Mouse (Mus musculus): ENCODE data around the gene Ces2b. TPM values are rescaled to one million over a fixed set of nuclear protein-coding genes. Genes with fewer than 3 reads are reported as not detected.

Ces2b gene
- polyA plus RNA-seq, 1 experiment from 2014 or later: 1.4 TPM

GRCm38 (mm10) chr8:104808542-104809413, 22.6 kb upstream of the Ces2b start:
- no peak overlapping the region for H3K4me2 ChIP-seq (replicated peaks; ENCODE audit: low read depth, low read length)
- no peak for TF ChIP-seq EP300 (IDR thresholded peaks at IDR 0.05)
- DNase-seq (ENCODE audit: low spot score) (no peak), ATAC-seq (no peak)
- no peak overlapping the region for H3K4me3 ChIP-seq (ENCODE audit: low read depth, low read length)
- no peak overlapping the region for H3K9ac ChIP-seq (replicated peaks; ENCODE audit: low read depth)
- H3K9me3 ChIP-seq (ENCODE audit: low read length): no peaks in the 10 kb centered on the region
- H3K27me3 ChIP-seq (replicated peaks; ENCODE audit: insufficient read depth, low read length): no peaks in the 10 kb centered on the region
- no peaks in the 10 kb centered on the region for H3K4me1 ChIP-seq (ENCODE audit: insufficient read depth, low read depth, low read length)
- no peak overlapping the region for H3K27ac ChIP-seq (ENCODE audit: low read length)
- H3K36me3 ChIP-seq (ENCODE audit: insufficient read depth, low read length): no peaks in the 10 kb centered on the region
- WGBS: 77% methylated on average over 7 of the region's 7 CpGs

GRCm38 (mm10) chr8:104809436-104809835, 21.9 kb upstream of the Ces2b start:
- WGBS: 79% methylated on average over 3 of the region's 3 CpGs
- ATAC-seq: no peak
- no peak overlapping the region for H3K27ac ChIP-seq (ENCODE audit: low read length)

GRCm38 (mm10) chr8:104826912-104827311, 4.5 kb upstream of the Ces2b start:
- Histone ChIP-seq H3K4me1 (ENCODE audit: insufficient read depth, low read depth, low read length) (no peaks in the 10 kb centered on the region), H3K4me3 (ENCODE audit: low read depth, low read length) (no peak overlapping the region), H3K36me3 (ENCODE audit: insufficient read depth, low read length) (no peaks in the 10 kb centered on the region), H3K9ac (replicated peaks; ENCODE audit: low read depth) (no peak overlapping the region), H3K4me2 (replicated peaks; ENCODE audit: low read depth, low read length) (no peak overlapping the region), H3K9me3 (ENCODE audit: low read length) (no peaks in the 10 kb centered on the region), H3K27me3 (replicated peaks; ENCODE audit: insufficient read depth, low read length) (no peaks in the 10 kb centered on the region), H3K27ac (ENCODE audit: low read length) (no peak overlapping the region)
- ATAC-seq: no peak
- no peak for DNase-seq (ENCODE audit: low spot score)
- WGBS: 35% methylated on average over 1 of the region's 1 CpGs
- no peak for TF ChIP-seq EP300 (IDR thresholded peaks at IDR 0.05)
- no peak for TF ChIP-seq CTCF (IDR thresholded peaks at IDR 0.05)

More at GRCm38 (mm10) chr8:104809436-104809835, 21.9 kb upstream of the Ces2b start:
- H3K36me3 ChIP-seq (ENCODE audit: insufficient read depth, low read length): no peaks in the 10 kb centered on the region
- H3K4me1 ChIP-seq (ENCODE audit: insufficient read depth, low read depth, low read length): no peaks in the 10 kb centered on the region
- no peak for TF ChIP-seq CTCF (IDR thresholded peaks at IDR 0.05)
- TF ChIP-seq EP300 (IDR thresholded peaks at IDR 0.05): no peak
- no peak overlapping the region for H3K4me2 ChIP-seq (replicated peaks; ENCODE audit: low read depth, low read length)
- H3K9ac ChIP-seq (replicated peaks; ENCODE audit: low read depth): no peak overlapping the region
- no peaks in the 10 kb centered on the region for H3K9me3 ChIP-seq (ENCODE audit: low read length)
- H3K27me3 ChIP-seq (replicated peaks; ENCODE audit: insufficient read depth, low read length): no peaks in the 10 kb centered on the region
- DNase-seq (ENCODE audit: low spot score): no peak
- no peak overlapping the region for H3K4me3 ChIP-seq (ENCODE audit: low read depth, low read length)

GRCm38 (mm10) chr8:104828221-104828620, 3.2 kb upstream of the Ces2b start:
- Histone ChIP-seq H3K4me3 (ENCODE audit: low read depth, low read length) (no peak overlapping the region), H3K9me3 (ENCODE audit: low read length) (no peaks in the 10 kb centered on the region), H3K36me3 (ENCODE audit: insufficient read depth, low read length) (no peaks in the 10 kb centered on the region), H3K27me3 (replicated peaks; ENCODE audit: insufficient read depth, low read length) (no peaks in the 10 kb centered on the region), H3K9ac (replicated peaks; ENCODE audit: low read depth) (no peak overlapping the region), H3K27ac (ENCODE audit: low read length) (no peak overlapping the region), H3K4me1 (ENCODE audit: insufficient read depth, low read depth, low read length) (no peaks in the 10 kb centered on the region), H3K4me2 (replicated peaks; ENCODE audit: low read depth, low read length) (no peak overlapping the region)
- no peak for ATAC-seq
- TF ChIP-seq EP300 (IDR thresholded peaks at IDR 0.05): no peak
- TF ChIP-seq CTCF (IDR thresholded peaks at IDR 0.05): no peak
- 62% methylated on average over 3 of the region's 3 CpGs for WGBS
- DNase-seq (ENCODE audit: low spot score): no peak

GRCm38 (mm10) chr8:104841360-104842078, 10.1 kb downstream of the Ces2b start:
- no peaks in the 10 kb centered on the region for H3K4me1 ChIP-seq (ENCODE audit: insufficient read depth, low read depth, low read length)
- 84% methylated on average over 3 of the region's 3 CpGs for WGBS
- TF ChIP-seq EP300 (IDR thresholded peaks at IDR 0.05): no peak
- TF ChIP-seq CTCF (IDR thresholded peaks at IDR 0.05): no peak

GRCm38 (mm10) chr8:104846831-104847230, 15.5 kb downstream of the Ces2b start, which contains the start of gene Ces2c:
TSS of gene Ces2c (plus strand) at chr8:104847068.
- Histone ChIP-seq H3K27ac (ENCODE audit: low read length) (no peak within 1 kb of the TSS), H3K36me3 (ENCODE audit: insufficient read depth, low read length) (no peaks in the 10 kb centered on the region), H3K9ac (replicated peaks; ENCODE audit: low read depth) (no peak within 1 kb of the TSS), H3K4me1 (ENCODE audit: insufficient read depth, low read depth, low read length) (no peaks in the 10 kb centered on the region), H3K9me3 (ENCODE audit: low read length) (no peaks in the 10 kb centered on the region), H3K4me3 (ENCODE audit: low read depth, low read length) (no peak within 1 kb of the TSS), H3K4me2 (replicated peaks; ENCODE audit: low read depth, low read length) (no peak within 1 kb of the TSS), H3K27me3 (replicated peaks; ENCODE audit: insufficient read depth, low read length) (no peaks in the 10 kb centered on the region)
- no peak for ATAC-seq
- no peak for TF ChIP-seq EP300 (IDR thresholded peaks at IDR 0.05)
- no peak for TF ChIP-seq CTCF (IDR thresholded peaks at IDR 0.05)
- 76% methylated on average over 3 of the region's 3 CpGs for WGBS
- DNase-seq (ENCODE audit: low spot score): no peak

More at GRCm38 (mm10) chr8:104841360-104842078, 10.1 kb downstream of the Ces2b start:
- Histone ChIP-seq H3K9ac (replicated peaks; ENCODE audit: low read depth) (no peak overlapping the region), H3K9me3 (ENCODE audit: low read length) (no peaks in the 10 kb centered on the region), H3K36me3 (ENCODE audit: insufficient read depth, low read length) (no peaks in the 10 kb centered on the region), H3K4me2 (replicated peaks; ENCODE audit: low read depth, low read length) (no peak overlapping the region), H3K27ac (ENCODE audit: low read length) (no peak overlapping the region), H3K4me3 (ENCODE audit: low read depth, low read length) (no peak overlapping the region), H3K27me3 (replicated peaks; ENCODE audit: insufficient read depth, low read length) (no peaks in the 10 kb centered on the region)
- DNase-seq (ENCODE audit: low spot score) (no peak), ATAC-seq (no peak)

Measured in lung, postnatal 0 days (tissue).